Mouse (Mus musculus) cerebellum, adult 11 months (tissue): ENCODE data around the gene Ly6g6c.
"Not testable (repeated sequence)": the region's sequence is repeated elsewhere in the genome, so short reads cannot be mapped to it uniquely, and the experiment has no call there.

Source experiments
- DNase-seq: peaks from one replicate; pipeline ENCODE4 v3.0.0; 2022

The Ly6g6c gene

GRCm38 (mm10) chr17:35031880-35032279 is 33.3 kb upstream of the Ly6g6c start:
- DNase-seq = no peak

GRCm38 (mm10) chr17:35032323-35032870 is 32.8 kb upstream of the Ly6g6c start:
- DNase-seq = no peak

GRCm38 (mm10) chr17:35033703-35034102 is 31.5 kb upstream of the Ly6g6c start:
- not testable (repeated sequence) for DNase-seq

- no peak for DNase-seq
Measured at GRCm38 (mm10) chr17:35034896-35035295, 30.3 kb upstream of the Ly6g6c start.

GRCm38 (mm10) chr17:35039121-35039873 is 25.9 kb upstream of the Ly6g6c start:
- no peak for DNase-seq

- DNase-seq = no peak
Measured at GRCm38 (mm10) chr17:35043794-35044193, 21.4 kb upstream of the Ly6g6c start.

- DNase-seq = no peak
Measured at GRCm38 (mm10) chr17:35044904-35045806, 20.0 kb upstream of the Ly6g6c start.

- DNase-seq = peak; percentile 40
Measured at GRCm38 (mm10) chr17:35045807-35046680, 19.1 kb upstream of the Ly6g6c start.

- peak; percentile 94 for DNase-seq
Measured at GRCm38 (mm10) chr17:35046681-35047455, 18.3 kb upstream of the Ly6g6c start, which contains the start of gene Msh5. Msh5 (minus strand) TSS chr17:35046745.

GRCm38 (mm10) chr17:35047688-35048087 is 17.5 kb upstream of the Ly6g6c start:
- no peak for DNase-seq

GRCm38 (mm10) chr17:35048149-35048931 is 16.8 kb upstream of the Ly6g6c start:
- DNase-seq = no peak

- DNase-seq = no peak
Measured at GRCm38 (mm10) chr17:35048932-35049440, 16.2 kb upstream of the Ly6g6c start.

- DNase-seq = no peak
Measured at GRCm38 (mm10) chr17:35049561-35050016, 15.6 kb upstream of the Ly6g6c start, which contains the start of gene Clic1. Clic1 (plus strand) TSS chr17:35049966.

GRCm38 (mm10) chr17:35050126-35050750 is 14.9 kb upstream of the Ly6g6c start:
- no peak for DNase-seq

- DNase-seq = no peak
Measured at GRCm38 (mm10) chr17:35051156-35052086, 13.8 kb upstream of the Ly6g6c start.

GRCm38 (mm10) chr17:35052271-35052798 is 12.9 kb upstream of the Ly6g6c start:
- no peak for DNase-seq

GRCm38 (mm10) chr17:35055691-35056495 is 9.3 kb upstream of the Ly6g6c start:
- no peak for DNase-seq

GRCm38 (mm10) chr17:35057090-35057489 is 8.1 kb upstream of the Ly6g6c start:
- DNase-seq = no peak
